Mouse (Mus musculus) limb, embryonic 11.5 days (tissue): Measurements from ENCODE around the gene Eaf1. TPM values are rescaled to one million over a fixed set of nuclear protein-coding genes. Genes with fewer than 3 reads are reported as not detected.

Source experiments
- ATAC-seq: fragments of 200-750 bp; cut with Nextera tagmentation; 2 replicates; pipeline ENCODE4 v1.8.0; 2017; ENCODE audit warnings: low read depth; ENCODE audit not compliant: insufficient number of reproducible peaks, low FRiP score, low TSS enrichment
- DNase-seq: peaks from one replicate; pipeline ENCODE4 v3.0.0-alpha.2; 2015; ENCODE audit warnings: low spot score
- H3K27ac ChIP-seq: fragments of 300-500 bp; sonication (generic); replicated peaks from 2 replicates; pipeline ENCODE4 v1.5.1; 2014; ENCODE audit warnings: low read depth, mild to moderate bottlenecking, low read length
- H3K27me3 ChIP-seq: fragments of 300-500 bp; sonication (generic); 2 replicates; pipeline ENCODE4 v1.6.1; 2014; ENCODE audit warnings: mild to moderate bottlenecking, low read length, mixed read lengths; ENCODE audit not compliant: control insufficient read depth, insufficient read depth
- H3K36me3 ChIP-seq: fragments of 300-500 bp; sonication (generic); 2 replicates; pipeline ENCODE4 v1.6.1; 2014; ENCODE audit warnings: mild to moderate bottlenecking, low read length, moderate library complexity, mixed read lengths; ENCODE audit not compliant: control insufficient read depth, insufficient read depth
- H3K4me1 ChIP-seq: fragments of 300-500 bp; sonication (generic); 2 replicates; pipeline ENCODE4 v1.6.1; 2014; ENCODE audit warnings: low read length, mixed read lengths; ENCODE audit not compliant: control insufficient read depth, insufficient read depth
- H3K4me2 ChIP-seq: fragments of 300-500 bp; sonication (generic); 2 replicates; pipeline ENCODE4 v1.6.1; 2014; ENCODE audit warnings: low read depth, mild to moderate bottlenecking, moderate library complexity; ENCODE audit not compliant: severe bottlenecking
- H3K4me3 ChIP-seq: fragments of 300-500 bp; sonication (generic); 2 replicates; pipeline ENCODE4 v1.5.1; 2014; ENCODE audit warnings: low read depth, low read length
- H3K9ac ChIP-seq: fragments of 300-500 bp; sonication (generic); 2 replicates; pipeline ENCODE4 v1.6.1; 2014; ENCODE audit warnings: mild to moderate bottlenecking, low read length
- H3K9me3 ChIP-seq: fragments of 300-500 bp; sonication (generic); 2 replicates; pipeline ENCODE4 v1.6.1; 2016; ENCODE audit warnings: low read length; ENCODE audit not compliant: control insufficient read depth
- WGBS: fragments of 180-500 bp; shearing (Covaris S2); extraction: QIAGEN DNeasy Blood & Tissue Kit; methylation state at CpG from one replicate; pipeline ENCODE4 v1.1.7; 2014; 5-methylcytosine and 5-hydroxymethylcytosine counted together
- polyA plus RNA-seq: library from polyadenylated mRNA; unstranded; fragments of >200 nt; fragmentation: Nextera tagmentation; extraction: Ambion mirVana; gene quantifications from 2 replicates; pipeline ENCODE4 v1.2.1, GENCODE M21; 2014

Gene Eaf1
- polyA plus RNA-seq, 1 experiment from 2014 or later = 29.3 TPM

DNA sequence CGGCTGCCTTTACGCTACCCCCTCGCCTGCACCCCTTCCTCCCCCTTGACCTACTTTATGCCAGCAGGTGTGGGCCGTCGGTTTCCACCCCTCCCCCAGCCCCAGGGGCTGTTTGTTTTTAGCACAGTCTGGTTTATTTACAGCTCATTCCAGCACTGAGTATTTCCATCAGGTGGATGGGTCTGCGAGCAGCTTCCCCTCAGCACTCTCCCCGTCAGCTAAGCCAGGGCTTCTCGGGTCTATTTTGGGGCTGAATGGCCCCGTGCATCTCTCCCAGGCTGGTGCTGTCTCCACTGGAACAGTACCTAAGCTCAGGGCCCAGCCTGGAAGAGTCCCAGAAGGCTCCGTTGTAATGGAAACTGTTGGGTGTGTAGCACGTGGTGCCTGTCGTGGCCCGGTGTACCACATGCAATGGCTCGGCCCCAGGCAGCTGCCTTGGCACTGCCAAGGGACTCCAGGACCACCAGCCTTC, 61.8 kb downstream of the Eaf1 start:
- Histone ChIP-seq H3K36me3 (no peaks in the 10 kb centered on the region), H3K4me3 (no peak overlapping the region), H3K4me2 (no peak overlapping the region), H3K4me1 (peaks cover 7% of the 10 kb centered on the region; the same call in 1 of the 2 replicates), H3K9ac (no peak overlapping the region), H3K27me3 (no peaks in the 10 kb centered on the region), H3K27ac (no peak overlapping the region), H3K9me3 (no peaks in the 10 kb centered on the region)
- ATAC-seq (no peak), DNase-seq (no peak)
- 55% methylated on average over 14 of the region's 14 CpGs for WGBS

DNA sequence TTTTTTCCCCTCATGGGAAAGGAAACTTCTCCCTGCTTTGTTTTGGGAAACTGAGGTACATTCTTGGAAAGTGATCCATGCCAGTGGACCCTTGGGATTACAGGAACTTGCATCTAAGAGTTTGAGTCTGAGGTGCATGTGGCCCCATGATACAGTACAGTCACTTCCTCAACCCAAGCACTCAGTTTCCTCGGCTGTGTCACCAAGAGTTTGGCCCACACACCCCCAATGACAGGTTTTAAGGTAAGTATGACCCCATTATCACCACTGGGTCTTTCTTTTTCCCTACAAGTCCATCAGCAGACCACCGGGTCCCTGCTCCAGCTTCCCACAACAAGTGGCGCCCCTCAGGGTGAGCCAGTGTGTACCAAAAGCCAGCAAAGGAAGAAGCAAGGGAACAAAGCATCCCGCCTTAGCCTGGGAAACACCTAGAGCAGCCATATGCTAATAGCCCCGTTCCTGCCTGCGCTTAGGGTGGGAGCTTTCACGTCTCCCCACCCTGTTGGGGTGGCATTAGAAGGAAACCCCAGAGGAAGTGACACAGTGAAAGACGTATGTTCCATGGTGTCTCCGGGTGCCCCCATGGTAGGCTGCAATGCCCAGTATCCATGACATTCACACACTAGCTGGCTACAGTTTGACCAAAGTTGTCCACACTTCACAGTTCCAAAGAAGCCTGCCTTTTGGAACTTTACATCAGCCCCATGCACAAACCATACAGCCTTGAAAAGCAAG, 62.5 kb downstream of the Eaf1 start:
- no peak overlapping the region for H3K9ac ChIP-seq
- DNase-seq (no peak), ATAC-seq (no peak)
- H3K4me3 ChIP-seq = no peak overlapping the region
- H3K4me1 ChIP-seq = peaks cover 7% of the 10 kb centered on the region; the same call in 1 of the 2 replicates
- H3K4me2 ChIP-seq = no peak overlapping the region
- no peaks in the 10 kb centered on the region for H3K27me3 ChIP-seq
- no peak overlapping the region for H3K27ac ChIP-seq
- WGBS = 84% methylated on average over 9 of the region's 9 CpGs
- H3K9me3 ChIP-seq = no peaks in the 10 kb centered on the region
- H3K36me3 ChIP-seq = no peaks in the 10 kb centered on the region

DNA sequence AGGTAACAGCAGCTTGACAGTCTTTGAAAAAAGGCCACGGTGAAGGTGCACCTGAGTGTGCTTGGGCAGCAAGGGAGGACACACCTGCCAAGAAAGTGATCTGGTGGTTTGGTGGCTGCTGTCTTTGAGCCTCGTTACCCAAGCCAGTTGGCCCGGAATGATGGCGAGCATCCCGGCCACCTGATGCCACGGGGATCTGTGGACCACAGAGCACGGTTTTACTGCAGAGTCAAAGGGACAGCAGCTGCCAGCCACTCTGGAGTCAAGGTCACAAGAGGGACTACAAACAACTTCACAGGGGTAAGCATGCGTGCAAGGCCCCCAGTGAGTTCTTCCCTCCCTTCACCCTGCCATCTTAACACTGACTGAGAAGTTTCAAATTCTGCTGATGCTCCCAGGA, 63.1 kb downstream of the Eaf1 start:
- Histone ChIP-seq H3K9ac (no peak overlapping the region), H3K36me3 (no peaks in the 10 kb centered on the region), H3K9me3 (no peaks in the 10 kb centered on the region), H3K27ac (no peak overlapping the region), H3K4me1 (peaks cover 7% of the 10 kb centered on the region; the same call in 1 of the 2 replicates), H3K27me3 (no peaks in the 10 kb centered on the region), H3K4me2 (no peak overlapping the region), H3K4me3 (no peak overlapping the region)
- no peak for DNase-seq
- no peak for ATAC-seq
- WGBS = 82% methylated on average over 8 of the region's 8 CpGs

DNA sequence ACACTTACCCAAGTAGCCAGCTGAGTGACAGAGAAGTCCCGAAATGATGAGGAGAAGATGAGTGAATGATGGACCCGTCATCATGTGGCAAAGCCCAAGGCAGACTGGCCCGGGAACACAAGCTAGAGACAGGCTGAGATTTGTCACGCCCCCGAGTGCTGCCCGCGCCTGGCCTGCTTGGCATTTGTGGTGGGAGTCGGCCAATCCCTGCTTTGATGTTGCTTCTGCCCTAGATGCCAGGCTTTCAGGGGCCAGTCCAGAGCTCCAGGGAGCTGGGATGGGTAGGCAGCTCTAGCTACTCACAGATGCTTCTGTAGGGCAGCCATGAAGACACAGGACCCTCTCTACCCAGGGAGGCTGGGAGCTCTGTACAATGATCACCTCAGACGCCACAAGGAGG, 63.6 kb downstream of the Eaf1 start:
- H3K36me3 ChIP-seq = no peaks in the 10 kb centered on the region

DNA sequence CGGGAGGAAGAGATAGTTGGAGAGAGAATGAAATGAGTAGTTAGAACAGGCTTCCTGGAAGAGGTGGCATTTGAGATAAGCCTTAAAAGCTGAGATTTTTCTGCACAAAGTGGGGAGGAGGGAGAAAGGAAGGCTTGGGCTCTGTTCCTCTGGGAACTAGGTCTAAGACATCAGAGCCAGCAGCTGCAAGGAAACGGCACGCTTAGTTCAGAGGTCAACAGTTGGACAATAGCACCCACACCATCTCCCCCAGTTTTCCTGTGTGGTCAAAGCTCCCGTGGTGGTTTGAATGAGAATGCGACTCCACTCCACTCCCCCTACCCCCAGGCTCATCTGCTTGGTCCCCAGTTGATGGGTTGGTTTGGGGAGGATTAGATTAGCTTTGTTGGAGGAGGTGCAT, 65.0 kb downstream of the Eaf1 start:
- ATAC-seq = no peak

More for the DNA sequence above, 63.6 kb downstream of the Eaf1 start:
- no peak overlapping the region for H3K4me3 ChIP-seq
- H3K9ac ChIP-seq = no peak overlapping the region
- no peak overlapping the region for H3K4me2 ChIP-seq
- no peaks in the 10 kb centered on the region for H3K27me3 ChIP-seq
- no peaks in the 10 kb centered on the region for H3K9me3 ChIP-seq
- peaks cover 7% of the 10 kb centered on the region; the same call in 1 of the 2 replicates for H3K4me1 ChIP-seq
- no peak overlapping the region for H3K27ac ChIP-seq
- WGBS = 67% methylated on average over 9 of the region's 9 CpGs
- ATAC-seq = no peak
- DNase-seq = no peak

More for the DNA sequence above, 65.0 kb downstream of the Eaf1 start:
- Histone ChIP-seq H3K4me3 (no peak overlapping the region), H3K27me3 (no peaks in the 10 kb centered on the region), H3K27ac (no peak overlapping the region), H3K36me3 (no peaks in the 10 kb centered on the region), H3K9me3 (no peaks in the 10 kb centered on the region), H3K9ac (no peak overlapping the region), H3K4me2 (no peak overlapping the region), H3K4me1 (peaks cover 7% of the 10 kb centered on the region; the same call in 1 of the 2 replicates)
- 68% methylated on average over 5 of the region's 5 CpGs for WGBS
- no peak for DNase-seq

Other genes with a start within 250 kb of the Eaf1 start
- 12.7 and 13.5 TPM in 2 replicates for gene Phf7, start 243.1 kb upstream of the Eaf1 start, polyA plus RNA-seq
- 111 and 112 TPM in 2 replicates for gene Bap1, start 242.9 kb upstream of the Eaf1 start, polyA plus RNA-seq
- gene Dnah1, start 170.5 kb upstream of the Eaf1 start, polyA plus RNA-seq = 9.1 and 9.4 TPM in 2 replicates
- gene Capn7, start 157.8 kb upstream of the Eaf1 start, polyA plus RNA-seq = 34.5 and 36.8 TPM in 2 replicates
- 26.7 and 33.4 TPM in 2 replicates for gene Sh3bp5, start 58.3 kb upstream of the Eaf1 start, polyA plus RNA-seq
- gene Mettl6, start 641 bp downstream of the Eaf1 start, polyA plus RNA-seq = 90.7 and 92.8 TPM in 2 replicates
- gene Colq, start 96.9 kb downstream of the Eaf1 start, polyA plus RNA-seq = 0.24 and 0.51 TPM in 2 replicates
- gene Gm49387, start 146.5 kb downstream of the Eaf1 start, polyA plus RNA-seq = 1.0 and 1.6 TPM in 2 replicates
- 18.1 and 18.9 TPM in 2 replicates for gene Btd, start 146.6 kb downstream of the Eaf1 start, polyA plus RNA-seq
- gene Hacl1, start 146.9 kb downstream of the Eaf1 start, polyA plus RNA-seq = 6.5 and 10.9 TPM in 2 replicates